Mouse (Mus musculus) olfactory bulb, adult 2 months (tissue): ENCODE data around the gene Slc7a15.

ENCODE experiments used
- CTCF ChIP-seq: fragments of 200-500 bp; IDR thresholded peaks from 2 replicates; pipeline ENCODE4 v1.5.1; 2012; ENCODE audit warnings: low read depth, mild to moderate bottlenecking, low read length, moderate library complexity; ENCODE audit not compliant: insufficient read depth
- POLR2A ChIP-seq: fragments of 200-500 bp; IDR thresholded peaks from 2 replicates; pipeline ENCODE4 v1.6.1; 2012; ENCODE audit warnings: mild to moderate bottlenecking, low read depth, low read length, moderate library complexity; ENCODE audit not compliant: insufficient read depth

DNA sequence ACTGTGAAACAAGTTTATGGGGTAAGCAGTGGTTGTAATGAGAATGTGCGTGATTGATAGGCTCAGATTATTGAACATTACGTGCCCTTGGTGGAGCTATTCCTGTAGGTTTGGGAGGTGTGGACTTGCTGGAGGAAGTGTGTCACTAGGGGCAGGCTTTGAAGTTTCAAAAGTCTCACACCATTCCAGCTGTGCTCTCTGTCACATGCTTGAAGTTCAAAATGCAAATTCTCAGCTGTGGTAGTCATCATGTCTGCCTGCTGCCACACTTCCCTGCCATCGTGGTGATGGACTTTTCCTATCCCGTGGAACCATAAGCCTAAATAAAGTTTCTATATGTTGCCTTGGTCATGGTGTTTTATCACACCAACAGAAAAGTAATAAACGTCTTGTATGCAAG lies 71.1 kb downstream of the Slc7a15 start:
- no peak for TF ChIP-seq CTCF
- TF ChIP-seq POLR2A = no peak
